Mouse (Mus musculus): ENCODE results near the gene Hist1h2af. TPM values are rescaled to one million over a fixed set of nuclear protein-coding genes. Genes with fewer than 3 reads are reported as not detected.
"Not testable (repeated sequence)": the region's sequence is repeated elsewhere in the genome, so short reads cannot be mapped to it uniquely, and the experiment has no call there.

Gene Hist1h2af
- polyA plus RNA-seq, 1 experiment from 2014 or later: 3.3 TPM

DNA sequence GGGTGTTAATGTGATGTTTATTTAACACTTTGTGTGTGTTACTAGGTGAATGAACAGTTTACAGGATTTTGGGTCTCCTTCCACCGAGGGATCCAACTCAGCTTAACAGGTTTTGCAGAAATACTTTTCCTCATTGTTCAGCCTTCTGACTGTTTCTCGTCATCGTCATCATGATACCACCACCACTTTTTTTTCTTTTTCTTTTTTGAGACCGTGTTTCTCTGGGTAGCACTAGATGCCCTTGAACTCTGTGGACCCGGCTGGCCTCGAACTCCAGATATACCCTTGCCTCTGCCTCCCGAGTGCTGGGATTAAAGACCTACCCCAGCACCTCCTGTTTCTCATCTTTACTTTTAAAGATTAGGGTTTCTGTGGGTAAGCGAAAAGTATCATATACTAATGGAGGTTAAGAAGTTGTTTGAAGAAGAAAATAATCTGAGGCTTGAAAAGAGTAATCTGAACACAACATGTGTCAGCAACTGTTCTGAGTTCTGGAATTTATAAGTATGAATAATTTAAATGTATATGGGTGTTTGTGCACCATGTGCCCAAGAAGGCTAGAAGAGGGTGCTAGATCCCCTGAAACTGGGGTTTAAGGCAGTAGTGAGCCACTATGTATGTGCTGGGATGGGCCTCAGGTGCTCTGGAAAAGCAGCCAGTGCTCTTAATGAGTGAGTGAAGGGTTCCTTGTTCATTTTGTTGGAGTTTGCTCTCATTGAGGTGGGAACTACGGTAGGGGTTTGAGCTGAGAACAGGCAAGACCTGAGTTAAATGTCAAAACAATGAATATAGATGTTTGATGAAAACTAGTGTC is 1.2 kb upstream of the Hist1h2af start:
- H3K4me3 ChIP-seq (replicated peaks; ENCODE audit: low read depth, low read length): peak overlapping the region; percentile 49
- WGBS: 12% methylated on average over 9 of the region's 9 CpGs
- no peak for DNase-seq (ENCODE audit: low spot score)

GRCm38 (mm10) chr13:23534368-23535131 is 844 bp downstream of the Hist1h2af start:
- 1% methylated on average over 15 of the region's 15 CpGs for WGBS
- DNase-seq (ENCODE audit: low spot score): peak; percentile 18
- peak overlapping the region; percentile 70 for H3K4me2 ChIP-seq (ENCODE audit: low read length)
- H3K27me3 ChIP-seq (ENCODE audit: insufficient read depth, low read length): no peaks in the 10 kb centered on the region
- no peaks in the 10 kb centered on the region for H3K9me3 ChIP-seq (replicated peaks; ENCODE audit: low read length)
- peak overlapping the region; percentile 81 for H3K27ac ChIP-seq
- peaks cover 13% of the 10 kb centered on the region for H3K4me1 ChIP-seq (replicated peaks; ENCODE audit: insufficient read depth, low read length)
- 0 out of 2 replicates have a peak, but pooled peaks have one; percentile 3 for ATAC-seq (replicated peaks; ENCODE audit: low FRiP score, low read depth)
- peak overlapping the region; percentile 43 for H3K4me3 ChIP-seq (replicated peaks; ENCODE audit: low read depth, low read length)
- TF ChIP-seq CTCF (IDR thresholded peaks at IDR 0.05; ENCODE audit: low read depth): no peak
- H3K9ac ChIP-seq (ENCODE audit: low read depth, low read length): peak overlapping the region; percentile 48
- no peaks in the 10 kb centered on the region for H3K36me3 ChIP-seq (ENCODE audit: insufficient read depth, low read length)

More for the DNA sequence above, 1.2 kb upstream of the Hist1h2af start:
- Histone ChIP-seq H3K9me3 (replicated peaks; ENCODE audit: low read length) (no peaks in the 10 kb centered on the region), H3K27ac (peak overlapping the region; percentile 97), H3K4me2 (ENCODE audit: low read length) (peak overlapping the region; percentile 70), H3K9ac (ENCODE audit: low read depth, low read length) (peak overlapping the region; percentile 78; the same call in 1 of the 2 replicates), H3K36me3 (ENCODE audit: insufficient read depth, low read length) (no peaks in the 10 kb centered on the region), H3K27me3 (ENCODE audit: insufficient read depth, low read length) (no peaks in the 10 kb centered on the region), H3K4me1 (replicated peaks; ENCODE audit: insufficient read depth, low read length) (peaks cover 13% of the 10 kb centered on the region)
- ATAC-seq (replicated peaks; ENCODE audit: low FRiP score, low read depth): no peak
- no peak for TF ChIP-seq CTCF (IDR thresholded peaks at IDR 0.05; ENCODE audit: low read depth)

GRCm38 (mm10) chr13:23535137-23536075 is 1.7 kb downstream of the Hist1h2af start, which contains the start of gene Hist1h3g:
Gene Hist1h3g, plus strand, starts transcription at chr13:23535422.
- H3K36me3 ChIP-seq (ENCODE audit: insufficient read depth, low read length); H3K9me3 ChIP-seq (replicated peaks; ENCODE audit: low read length); H3K27me3 ChIP-seq (ENCODE audit: insufficient read depth, low read length): not testable (repeated sequence)
- Histone ChIP-seq H3K9ac (ENCODE audit: low read depth, low read length) (peak within 1 kb of the TSS; percentile 48), H3K4me3 (replicated peaks; ENCODE audit: low read depth, low read length) (peak within 1 kb of the TSS; percentile 43), H3K4me2 (ENCODE audit: low read length) (peak within 1 kb of the TSS; percentile 70), H3K4me1 (replicated peaks; ENCODE audit: insufficient read depth, low read length) (peaks cover 13% of the 10 kb centered on the region), H3K27ac (peak within 1 kb of the TSS; percentile 81)
- peak; percentile 99 for DNase-seq (ENCODE audit: low spot score)
- WGBS: under 1% methylated on average over 41 of the region's 62 CpGs
- ATAC-seq (replicated peaks; ENCODE audit: low FRiP score, low read depth): peak; percentile 85

DNA sequence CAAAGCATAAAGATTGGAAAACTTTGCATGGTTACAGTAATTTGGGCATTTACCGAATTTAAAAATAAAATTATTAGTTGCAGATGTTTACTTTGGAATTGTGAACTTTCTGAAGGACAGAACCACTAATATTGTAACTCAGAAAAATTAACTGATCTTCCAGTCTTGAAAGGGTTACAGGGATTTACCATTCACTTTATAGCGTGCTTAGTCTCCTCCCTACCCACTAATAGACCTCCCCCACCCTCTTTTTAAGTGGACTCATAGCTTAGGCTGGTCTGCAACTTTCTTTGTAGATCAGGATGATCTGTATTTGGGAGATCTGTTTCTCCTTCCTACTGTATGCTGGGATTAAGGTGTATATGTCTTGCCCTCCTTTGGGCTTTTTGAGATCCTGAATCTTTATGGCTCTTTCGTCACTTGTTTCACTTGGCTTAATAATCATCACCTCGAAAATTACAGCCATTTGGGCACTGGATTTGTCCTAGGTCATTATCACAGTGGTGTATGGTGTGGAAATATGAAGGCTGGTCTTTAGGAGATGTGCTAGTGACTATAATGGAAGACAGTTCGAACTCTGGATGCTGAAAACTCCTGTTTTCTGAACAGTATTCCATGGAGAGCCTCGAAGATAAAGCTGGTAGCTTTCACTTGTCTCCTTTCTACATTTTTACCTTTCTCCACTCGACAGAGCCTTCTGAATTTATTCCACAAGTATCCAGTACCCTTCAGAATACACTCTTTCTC is 2.5 kb downstream of the Hist1h2af start:
- Histone ChIP-seq H3K27ac (no peak overlapping the region), H3K4me1 (replicated peaks; ENCODE audit: insufficient read depth, low read length) (peaks cover 13% of the 10 kb centered on the region), H3K4me3 (replicated peaks; ENCODE audit: low read depth, low read length) (peak overlapping the region; percentile 43), H3K36me3 (ENCODE audit: insufficient read depth, low read length) (no peaks in the 10 kb centered on the region), H3K4me2 (ENCODE audit: low read length) (peak overlapping the region; percentile 70), H3K27me3 (ENCODE audit: insufficient read depth, low read length) (no peaks in the 10 kb centered on the region), H3K9me3 (replicated peaks; ENCODE audit: low read length) (no peaks in the 10 kb centered on the region), H3K9ac (ENCODE audit: low read depth, low read length) (peak overlapping the region; percentile 43; the same call in 1 of the 2 replicates)
- no peak for ATAC-seq (replicated peaks; ENCODE audit: low FRiP score, low read depth)
- no peak for TF ChIP-seq CTCF (IDR thresholded peaks at IDR 0.05; ENCODE audit: low read depth)
- DNase-seq (ENCODE audit: low spot score): peak; percentile 53
- 13% methylated on average over 7 of the region's 7 CpGs for WGBS

- Histone ChIP-seq H3K4me2 (ENCODE audit: low read length) (peak overlapping the region; percentile 70), H3K4me1 (replicated peaks; ENCODE audit: insufficient read depth, low read length) (peaks cover 11% of the 10 kb centered on the region), H3K36me3 (ENCODE audit: insufficient read depth, low read length) (no peaks in the 10 kb centered on the region)
These were observed 3.5 kb downstream of the Hist1h2af start for GRCm38 (mm10) chr13:23537006-23537710.

More at GRCm38 (mm10) chr13:23537006-23537710, 3.5 kb downstream of the Hist1h2af start:
- DNase-seq (ENCODE audit: low spot score) (no peak), ATAC-seq (replicated peaks; ENCODE audit: low FRiP score, low read depth) (no peak)
- H3K27me3 ChIP-seq (ENCODE audit: insufficient read depth, low read length): no peaks in the 10 kb centered on the region
- TF ChIP-seq CTCF (IDR thresholded peaks at IDR 0.05; ENCODE audit: low read depth): no peak
- no peak overlapping the region for H3K27ac ChIP-seq
- peak overlapping the region; percentile 43; the same call in 1 of the 2 replicates for H3K4me3 ChIP-seq (replicated peaks; ENCODE audit: low read depth, low read length)
- WGBS: 78% methylated on average over 3 of the region's 3 CpGs
- no peaks in the 10 kb centered on the region for H3K9me3 ChIP-seq (replicated peaks; ENCODE audit: low read length)
- H3K9ac ChIP-seq (ENCODE audit: low read depth, low read length): no peak overlapping the region

Measured in kidney, postnatal 0 days (tissue).